Mouse (Mus musculus) erythroblast, adult 5-6 weeks (primary cell): ENCODE measurements at regions not wholly inside any gene's neighbourhood (a gene's known extent, or its start where the extent isn't known, plus 50 kb on each side); places are given as distances from the start of the nearest gene placed in this dataset.

Experiments
- ATAC-seq: replicated peaks from 2 replicates; pipeline ENCODE4 v1.8.0; 2016; ENCODE audit warnings: moderate number of reproducible peaks, mild to moderate bottlenecking, moderate TSS enrichment, inconsistent platforms; ENCODE audit not compliant: poor library complexity, low FRiP score, severe bottlenecking

DNA sequence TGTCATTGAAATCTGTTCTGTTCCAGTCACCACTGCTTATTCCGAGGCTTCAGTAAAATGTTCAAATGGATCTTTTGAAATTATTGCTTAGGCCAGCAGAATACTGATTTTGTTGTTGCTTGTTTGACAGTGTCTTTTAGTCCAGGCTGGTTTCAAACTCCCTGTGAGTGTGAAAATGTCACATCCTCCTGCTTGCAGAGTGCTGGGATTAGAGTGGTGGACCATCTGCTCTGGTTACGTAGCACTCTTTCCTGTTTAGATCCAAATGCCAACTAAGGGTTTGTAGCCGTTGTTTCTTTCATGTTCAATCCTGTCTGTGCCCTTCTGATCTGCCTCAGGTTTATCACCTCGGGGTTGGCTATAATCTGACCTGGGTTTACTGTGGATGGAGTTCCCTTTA lies 646.2 kb upstream of the Pkn2 start:
- ATAC-seq = no peak

DNA sequence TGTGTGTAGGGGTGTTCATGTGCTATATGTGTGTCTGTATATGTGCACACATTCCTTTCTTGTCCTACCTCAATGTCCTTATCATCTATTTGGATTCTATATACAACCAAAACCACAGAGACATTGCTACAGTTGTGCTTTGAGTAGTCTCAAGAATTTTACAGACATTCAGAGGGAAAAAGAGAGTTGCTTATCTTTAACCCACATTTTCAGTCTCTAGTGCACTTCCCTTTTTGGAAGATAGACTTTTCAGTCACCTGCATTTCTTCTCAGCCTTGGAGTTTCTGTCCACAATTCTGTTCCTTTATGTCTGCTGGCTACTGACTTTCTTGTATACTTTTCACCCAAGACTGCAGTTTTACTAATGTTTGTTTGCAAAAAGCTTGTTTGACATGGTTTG lies 645.5 kb upstream of the Pkn2 start:
- ATAC-seq = no peak

DNA sequence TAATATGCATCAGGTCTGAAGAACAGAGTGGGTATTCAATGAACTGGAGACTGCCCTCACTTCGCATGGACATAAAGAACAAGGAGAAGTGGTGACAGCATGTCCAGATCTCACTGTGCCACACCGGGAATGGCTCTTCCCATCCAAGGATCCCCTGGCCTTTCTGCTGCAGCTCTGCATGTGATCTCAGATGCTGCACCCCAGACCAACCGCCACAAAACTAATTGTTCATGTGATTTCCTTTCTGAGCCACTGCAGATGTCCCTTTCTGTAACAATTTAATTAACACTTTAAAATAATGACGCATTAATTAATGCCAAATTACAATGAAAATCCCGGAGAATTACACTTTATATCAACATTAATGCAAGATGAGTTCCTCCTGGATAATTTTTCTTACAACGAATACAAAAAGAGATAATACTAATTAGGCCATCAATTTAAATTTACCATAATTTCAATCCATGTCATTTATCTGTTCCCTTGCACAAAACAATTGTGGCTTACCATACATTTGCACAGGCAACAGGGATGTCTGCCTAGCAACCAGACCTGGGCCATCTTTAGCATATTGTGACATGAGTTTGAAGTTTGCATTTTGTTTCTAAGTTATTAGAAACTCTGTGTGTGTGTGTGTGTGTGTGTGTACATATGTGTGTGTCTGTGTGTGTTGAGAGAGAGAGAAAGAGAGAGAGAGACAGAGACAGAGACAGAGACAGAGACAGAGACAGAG lies 630.9 kb upstream of the Pkn2 start:
- ATAC-seq = no peak

DNA sequence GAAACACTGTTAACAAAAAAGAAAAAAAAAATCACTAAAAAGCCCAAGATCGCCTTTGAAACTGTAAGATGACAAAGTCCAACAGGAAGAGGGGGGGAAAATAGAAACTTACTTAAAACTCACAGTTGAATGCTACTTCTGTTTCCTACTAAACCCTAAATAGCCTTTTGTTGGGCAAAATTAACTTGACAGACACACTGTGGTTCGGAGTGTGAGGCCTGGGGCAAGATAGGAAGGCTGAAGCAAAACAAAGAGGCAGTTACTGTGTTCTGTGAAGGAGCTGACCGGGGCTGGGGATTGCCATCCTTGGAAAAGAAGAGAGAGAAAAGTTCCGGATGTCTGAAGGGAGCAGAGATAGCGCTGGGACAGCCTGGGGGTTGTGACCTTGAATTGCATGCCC lies 627.7 kb upstream of the Pkn2 start:
- no peak for ATAC-seq

DNA sequence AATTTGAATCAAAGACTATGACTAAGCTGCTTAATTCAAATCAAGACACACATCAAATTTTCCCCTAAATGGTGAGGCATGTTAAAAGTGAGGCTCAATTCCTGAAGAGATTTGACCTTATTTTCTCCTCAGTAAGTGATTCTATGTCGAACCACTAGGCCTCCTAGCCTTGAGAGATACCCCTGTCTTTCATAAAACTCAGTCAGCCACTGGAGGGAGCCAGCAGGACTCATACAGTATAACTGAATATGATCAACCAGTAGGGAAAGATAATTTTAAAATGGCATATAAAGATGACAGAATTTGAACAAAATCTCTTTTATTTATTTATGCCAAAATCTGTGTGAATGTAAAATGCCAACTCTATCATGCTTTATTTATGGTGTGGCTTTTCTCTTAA lies 626.5 kb upstream of the Pkn2 start:
- no peak for ATAC-seq

DNA sequence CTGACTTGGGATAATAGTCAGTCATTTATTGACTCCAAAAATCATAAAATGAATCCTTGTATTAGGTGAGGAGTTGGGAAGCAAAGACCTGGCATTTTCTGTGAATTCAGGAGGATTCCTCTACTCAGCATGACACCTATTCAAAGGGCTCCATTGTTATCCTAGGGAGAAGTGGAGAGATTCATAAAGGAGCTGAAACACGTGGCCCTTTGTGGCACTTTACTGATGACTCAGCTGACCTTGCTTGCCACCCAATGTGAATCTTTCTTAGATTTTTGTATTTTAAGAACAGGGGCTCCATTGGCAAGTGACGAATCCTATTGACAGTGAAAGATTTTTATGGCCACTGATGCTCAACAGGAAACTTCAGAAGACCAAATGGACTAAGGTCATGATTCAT lies 619.2 kb upstream of the Pkn2 start:
- no peak for ATAC-seq

DNA sequence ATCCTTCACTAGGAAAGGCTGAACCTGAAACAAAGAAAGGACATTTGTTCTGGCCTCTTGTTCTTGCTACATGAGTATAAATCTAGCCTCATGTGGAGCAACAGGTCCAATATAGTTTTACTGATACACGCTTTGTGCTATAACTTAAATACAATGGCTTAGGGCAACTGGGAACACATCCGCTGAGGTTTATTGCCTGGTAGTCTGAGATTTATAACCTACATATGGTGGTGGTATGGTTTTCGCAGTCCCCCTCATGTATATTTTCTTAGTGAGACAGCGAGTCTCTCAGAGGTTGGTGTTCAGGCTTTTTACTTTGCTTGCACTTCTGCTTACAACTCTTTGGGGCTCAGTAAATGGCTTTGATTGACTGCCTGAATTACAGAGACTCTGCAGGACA lies 613.6 kb upstream of the Pkn2 start:
- ATAC-seq = no peak

DNA sequence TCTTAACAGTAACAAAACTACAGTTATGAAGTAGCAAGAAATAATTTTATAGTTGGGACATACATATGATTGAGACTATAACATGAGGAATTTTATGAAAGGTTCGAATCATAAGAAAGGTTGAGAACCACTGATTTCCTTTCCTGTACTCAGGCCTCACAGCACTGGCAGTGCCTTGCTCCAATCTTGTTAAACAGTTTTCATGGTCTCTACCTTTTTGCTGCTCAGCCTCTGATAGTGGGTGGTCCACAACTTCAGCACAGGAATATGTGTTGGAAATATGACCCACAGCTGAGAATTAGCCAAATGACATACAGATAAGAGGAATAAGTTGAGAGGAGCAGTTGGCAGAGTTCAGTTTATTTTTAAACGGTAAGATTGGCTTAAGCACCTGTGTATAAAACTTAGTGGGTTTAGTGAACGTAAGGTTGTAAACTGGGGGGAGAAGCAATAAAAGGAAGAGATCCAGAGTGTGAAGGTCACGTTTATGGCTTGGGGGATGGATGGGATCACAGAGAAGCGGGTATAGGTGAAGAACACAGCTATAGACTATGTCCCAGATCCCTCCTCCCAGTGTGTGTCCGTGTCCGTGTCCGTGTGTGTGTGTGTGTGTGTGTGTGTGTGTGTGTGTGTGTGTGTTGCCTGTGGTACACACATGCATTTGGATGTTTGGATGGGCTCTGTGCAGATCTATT lies 596.3 kb upstream of the Pkn2 start:
- ATAC-seq = no peak

DNA sequence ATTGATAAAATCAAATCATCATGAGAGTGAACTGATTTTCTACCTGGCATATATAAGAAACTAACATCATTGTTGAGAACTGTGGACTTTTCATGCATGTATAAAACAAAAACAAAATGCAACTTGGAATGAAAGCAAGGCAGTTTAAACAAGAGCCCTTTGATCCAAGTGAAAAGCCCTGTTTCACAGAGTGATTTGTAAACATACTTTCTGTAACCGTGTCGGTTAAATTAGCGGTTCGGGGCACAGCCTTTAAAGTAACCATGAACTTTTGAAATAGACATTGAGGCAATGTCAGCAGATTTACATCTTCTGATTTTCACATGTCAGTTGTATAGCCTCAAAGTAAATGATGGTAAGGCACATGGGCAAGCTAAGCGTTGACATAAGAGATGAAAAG lies 593.7 kb upstream of the Pkn2 start:
- no peak for ATAC-seq

DNA sequence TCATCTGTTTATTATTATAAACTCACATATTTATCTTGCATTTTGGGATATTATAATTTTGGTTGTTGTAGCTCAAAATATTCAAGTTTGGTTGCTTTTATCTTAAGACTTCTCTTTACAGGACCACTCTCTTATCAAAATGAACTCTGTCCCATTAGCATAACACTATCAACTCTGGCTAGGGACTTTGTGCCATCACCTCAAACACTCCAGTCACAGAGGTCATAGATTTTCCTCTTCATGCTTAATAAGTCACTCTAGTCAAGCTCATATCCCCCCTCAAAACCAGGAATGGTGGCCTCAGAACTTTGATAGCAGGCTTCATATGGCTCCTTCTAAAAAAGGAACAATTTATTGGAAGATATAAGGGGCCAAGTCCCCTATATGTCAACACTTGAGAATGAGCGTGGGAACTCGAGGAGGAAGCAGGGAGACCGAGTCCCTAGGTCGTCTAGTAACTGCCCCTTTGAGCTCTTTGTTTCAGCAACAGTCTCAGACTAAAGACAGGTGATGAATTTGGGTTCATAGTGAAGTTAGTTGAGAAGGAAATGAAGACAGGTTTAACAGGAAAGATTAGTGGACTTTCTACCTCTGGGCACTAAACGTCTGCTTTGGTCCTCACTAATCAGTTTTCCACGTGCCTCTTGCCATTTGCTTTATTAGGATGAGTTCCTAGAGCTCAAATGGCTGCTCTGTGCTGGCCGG lies 565.4 kb upstream of the Pkn2 start:
- no peak for ATAC-seq

DNA sequence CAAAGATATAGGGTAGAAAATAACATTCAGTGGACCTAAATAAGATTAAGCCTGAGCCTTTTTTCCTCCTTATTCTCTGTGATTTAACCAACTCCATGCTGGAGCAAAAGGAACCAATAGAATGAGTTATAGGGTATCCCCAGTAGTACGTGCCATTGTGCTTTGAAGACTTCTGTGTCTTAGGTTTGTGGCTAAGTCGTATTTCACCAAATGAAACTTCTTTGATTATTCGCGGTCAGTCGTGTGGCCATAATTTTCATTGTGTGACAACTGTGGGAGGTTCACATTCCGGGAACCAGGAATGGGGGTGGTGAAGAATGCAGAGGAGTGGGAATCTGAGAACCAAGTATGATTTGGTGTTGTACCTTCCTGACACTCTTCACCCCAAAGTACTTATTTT lies 535.6 kb upstream of the Pkn2 start:
- ATAC-seq = no peak

DNA sequence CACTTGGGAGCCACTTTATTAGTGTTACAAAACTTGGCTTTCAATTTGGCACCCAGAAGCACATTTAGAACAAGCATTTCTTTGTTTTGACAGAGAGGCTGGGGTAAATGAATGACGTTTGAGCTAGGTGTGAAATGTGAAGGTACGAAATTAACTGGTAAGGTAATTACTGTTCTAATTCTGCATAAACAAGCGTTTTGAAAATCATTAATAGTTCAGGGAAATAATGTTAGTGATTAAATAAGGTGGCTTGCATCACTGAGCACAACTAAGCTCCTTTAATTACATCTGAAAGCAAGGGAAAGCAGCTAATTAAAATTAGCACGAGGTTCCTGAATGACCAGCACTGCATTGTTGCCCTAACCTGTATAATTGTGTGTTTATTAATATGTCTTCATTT lies 529.9 kb upstream of the Pkn2 start:
- no peak for ATAC-seq

DNA sequence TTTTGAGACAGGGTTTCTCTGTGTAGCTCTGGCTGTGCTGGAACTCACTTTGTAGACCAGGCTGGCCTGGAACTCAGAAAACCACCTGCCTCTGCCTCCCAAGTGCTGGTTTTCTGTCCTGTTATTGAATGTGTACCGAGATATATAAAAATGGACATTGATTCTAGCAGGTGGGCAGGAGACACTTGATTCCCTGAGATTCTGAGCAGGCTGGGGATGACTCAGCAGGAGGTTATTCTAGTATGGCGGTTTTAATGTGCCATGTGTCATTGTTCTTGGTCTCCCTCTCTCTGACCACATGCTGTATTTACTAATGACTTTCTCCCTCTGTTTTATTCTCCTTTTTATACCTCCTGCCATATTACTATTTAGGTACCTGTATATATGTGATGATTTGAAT lies 517.2 kb upstream of the Pkn2 start:
- ATAC-seq = no peak

DNA sequence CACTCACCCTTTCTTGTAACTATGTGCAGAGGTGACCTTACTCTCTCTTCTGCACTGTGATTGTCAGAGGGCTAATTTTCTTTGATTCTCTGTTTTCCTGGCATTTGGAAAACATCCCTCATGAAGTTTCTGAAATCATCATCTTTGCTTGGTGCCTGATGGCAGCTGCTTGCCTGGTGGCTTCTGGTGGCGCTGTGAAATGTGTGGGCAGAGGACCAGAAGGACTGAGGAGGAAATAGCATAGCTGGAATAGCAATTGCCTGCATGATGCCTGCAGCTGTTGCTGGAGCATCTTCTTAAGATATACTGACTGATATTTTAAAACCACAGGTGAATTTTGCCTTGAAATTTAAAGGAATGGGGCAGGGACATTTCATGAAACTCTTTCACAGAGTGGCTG lies 502.6 kb upstream of the Pkn2 start:
- no peak for ATAC-seq

DNA sequence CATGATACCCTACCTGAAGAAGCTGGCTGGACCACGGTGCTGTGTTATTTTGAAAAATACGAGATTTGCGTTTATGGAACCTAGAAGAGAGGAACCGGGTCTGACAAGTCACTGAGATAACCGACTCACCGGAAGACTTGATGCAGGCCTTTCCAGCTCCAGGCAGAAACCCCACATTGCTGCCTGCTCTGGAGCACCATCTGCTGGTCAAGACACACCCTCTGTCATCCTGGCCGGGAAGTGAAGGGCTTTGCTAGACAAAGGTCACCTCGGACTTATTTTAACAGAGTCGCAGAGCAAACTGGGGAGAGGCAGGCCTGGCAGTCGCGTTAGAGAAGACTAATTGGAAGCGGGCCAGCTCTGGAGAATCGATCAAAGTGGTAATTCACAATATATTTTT lies 497.4 kb upstream of the Pkn2 start:
- ATAC-seq = no peak

DNA sequence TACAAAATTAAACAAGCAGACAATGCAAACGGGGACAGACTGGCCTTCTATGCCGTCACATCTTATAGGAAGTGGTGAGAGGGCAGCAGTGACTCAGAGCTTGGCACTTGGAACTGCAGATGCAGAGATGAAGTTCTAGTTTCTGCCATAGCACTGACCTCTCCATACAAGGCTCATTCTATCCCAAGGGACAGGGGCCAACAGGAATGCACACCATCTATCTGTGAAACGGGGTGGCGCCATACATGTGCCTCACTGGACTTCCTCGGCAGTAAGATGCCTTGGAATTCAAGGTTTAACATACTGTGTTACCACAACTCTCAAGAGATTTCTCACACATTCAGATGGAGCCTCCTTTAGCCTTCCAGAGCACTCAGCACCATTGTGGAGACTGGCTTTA lies 495.6 kb upstream of the Pkn2 start:
- no peak for ATAC-seq

DNA sequence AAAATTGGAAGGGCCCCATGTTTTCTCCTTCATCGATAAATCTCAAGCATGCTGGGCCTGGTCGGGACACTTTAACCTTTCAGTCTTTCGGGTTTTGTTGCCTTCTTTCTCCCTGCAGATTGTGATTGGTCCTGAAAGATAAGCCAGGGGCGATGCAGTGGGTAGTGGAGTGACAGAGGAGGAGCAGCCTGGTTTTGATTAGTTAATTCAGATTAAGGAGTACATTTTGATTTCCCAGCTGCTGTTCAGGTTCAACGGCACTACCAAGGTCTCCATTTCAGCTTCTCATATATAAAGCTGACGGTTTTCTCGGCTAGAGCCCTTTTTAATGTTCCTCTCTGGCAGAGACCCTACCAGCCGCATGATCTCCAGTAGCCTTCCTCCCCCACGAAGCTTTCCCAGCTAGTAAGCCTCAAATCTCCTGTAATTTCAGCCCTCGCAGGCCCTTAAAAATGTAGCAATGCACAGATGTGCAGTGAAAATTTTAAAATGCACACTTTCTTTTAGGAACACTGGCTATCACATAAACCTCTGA lies 493.8 kb upstream of the Pkn2 start:
- ATAC-seq = no peak

DNA sequence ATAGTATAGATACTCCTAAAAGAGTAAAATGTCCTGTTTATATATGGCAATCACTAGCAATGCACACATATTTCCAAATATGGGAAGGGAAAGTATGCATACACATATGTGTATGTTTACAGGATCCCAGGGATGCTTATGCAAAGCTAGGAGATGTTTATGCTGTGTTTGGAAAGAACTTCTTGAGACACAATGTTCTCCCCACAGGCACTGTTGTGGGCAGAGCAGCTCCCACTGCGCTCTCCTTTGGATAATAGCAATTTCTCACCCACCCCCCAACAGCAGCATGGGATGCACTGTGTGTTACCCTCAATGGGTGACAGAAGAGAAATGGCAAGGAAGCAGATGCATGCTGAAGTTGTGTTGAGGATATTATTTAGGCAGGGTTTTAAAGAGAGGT lies 491.7 kb upstream of the Pkn2 start:
- no peak for ATAC-seq

DNA sequence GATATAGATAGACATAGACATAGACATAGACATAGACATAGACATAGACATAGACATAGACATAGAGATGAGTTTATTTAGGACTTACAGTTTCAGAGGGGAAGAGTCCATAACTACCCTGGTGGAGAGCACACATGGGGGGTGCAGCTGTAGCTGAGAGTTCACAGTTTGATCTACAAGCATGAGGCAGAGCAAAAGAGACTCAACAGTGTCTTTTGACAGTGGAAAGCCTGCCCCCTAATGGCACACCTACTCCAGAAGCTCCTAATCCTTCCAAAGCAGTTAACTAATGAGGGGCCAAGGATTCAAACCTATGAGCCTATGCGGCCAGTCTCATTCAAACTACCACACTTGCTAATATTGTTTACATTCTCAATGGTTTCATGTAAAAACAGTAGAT lies 487.2 kb upstream of the Pkn2 start:
- no peak for ATAC-seq

DNA sequence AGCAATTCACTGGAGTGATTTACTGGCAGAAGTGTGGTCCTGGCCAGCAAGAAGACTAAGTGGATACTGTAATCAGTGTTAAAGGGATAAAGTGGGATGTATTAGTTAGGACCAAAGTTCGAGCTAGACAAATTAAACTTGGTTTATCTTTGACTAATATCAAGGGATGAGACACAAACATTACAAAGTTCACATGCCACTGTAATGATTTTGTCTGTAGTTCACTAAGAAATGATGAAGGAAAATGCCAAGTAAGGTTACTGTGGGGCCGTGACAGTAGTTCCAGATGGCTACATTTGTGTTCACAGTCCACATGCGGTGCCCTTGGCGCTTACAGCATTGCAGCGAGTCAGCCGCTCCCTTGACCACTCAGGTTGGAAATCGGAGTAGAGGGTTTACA lies 458.2 kb upstream of the Pkn2 start:
- ATAC-seq = no peak

DNA sequence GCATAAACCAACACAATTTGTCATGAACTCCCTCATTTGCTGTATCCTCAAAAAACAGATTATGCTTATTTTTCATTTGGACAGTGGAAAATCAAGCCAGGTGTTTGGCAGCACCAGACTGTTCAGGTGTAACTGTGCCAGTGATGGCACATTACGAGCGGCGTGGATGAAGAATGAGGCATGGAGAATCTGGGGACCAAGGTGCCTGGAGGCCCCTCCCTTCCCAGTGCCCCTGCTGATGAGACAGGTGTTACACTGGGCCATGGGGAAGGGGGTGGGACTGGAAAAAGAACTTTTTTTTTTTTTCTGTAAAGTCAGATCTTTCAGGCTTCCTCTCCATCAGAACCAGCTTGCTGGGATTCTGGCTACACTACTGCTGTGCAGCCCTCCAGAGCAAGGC lies 451.5 kb upstream of the Pkn2 start:
- ATAC-seq = no peak
